Mouse (Mus musculus) gastrocnemius, postnatal 25 days (tissue): ENCODE measurements around the gene Tmco5. TPM values are rescaled to one million over a fixed set of nuclear protein-coding genes. Genes with fewer than 3 reads are reported as not detected.

ENCODE experiments used
- DNase-seq: peaks from one replicate; pipeline ENCODE4 v3.0.0; 2022
- long read RNA-seq, 2 experiments: library from polyadenylated mRNA; stranded (forward); transcript quantifications; one replicate each; pipeline ENCODE4 v2.0.0; 2021
- total RNA-seq, 2 experiments: library from RNA; stranded (reverse); gene quantifications; 1 replicate in 1 of 2; 2 replicates in 1 of 2; pipeline ENCODE4 v1.2.3; 2021

Gene Tmco5
- not detected for total RNA-seq
- long read RNA-seq, experiment 1: 0 reads
- long read RNA-seq, experiment 2: 0 reads

- no peak for DNase-seq
Observed at GRCm38 (mm10) chr2:116878391-116878790, at the start of gene Tmco5. Gene Tmco5 (plus strand): TSS chr2:116878691.

- DNase-seq: no peak
Observed at GRCm38 (mm10) chr2:116831863-116832262, 46.6 kb upstream of the Tmco5 start.

- no peak for DNase-seq
Observed at GRCm38 (mm10) chr2:116837829-116838228, 40.7 kb upstream of the Tmco5 start.

DNA sequence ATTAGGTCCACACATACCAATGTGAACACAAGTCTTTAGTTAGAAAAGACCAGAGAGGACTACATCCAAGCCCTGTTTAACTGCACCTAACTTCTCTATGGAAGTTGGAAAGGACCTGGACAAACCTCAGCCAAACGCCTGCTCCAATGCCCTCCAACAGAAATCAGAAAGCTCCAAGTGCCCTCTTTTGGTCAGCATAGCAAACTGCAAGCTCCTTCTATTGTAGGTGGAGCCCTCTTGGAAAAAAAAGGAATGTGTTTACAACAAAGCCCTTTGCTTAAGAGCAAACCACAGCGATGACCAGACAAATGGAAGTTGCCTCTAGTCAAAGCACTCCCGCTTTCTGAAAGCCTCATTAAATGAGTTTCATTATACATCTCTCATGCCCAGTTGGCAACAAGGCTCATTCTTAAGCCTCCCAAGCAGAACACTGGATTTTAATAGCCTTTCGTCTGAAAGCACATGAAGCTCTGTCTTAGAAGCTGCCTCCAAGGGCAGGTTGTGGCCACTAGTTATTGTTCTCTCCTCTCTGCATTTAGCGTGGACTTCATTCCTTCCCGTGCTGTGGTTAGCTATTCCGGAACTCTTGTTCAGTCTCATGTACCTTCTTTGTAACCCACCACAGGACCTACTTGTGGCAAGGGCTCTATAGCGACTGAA is 39.8 kb upstream of the Tmco5 start:
- DNase-seq: no peak

DNA sequence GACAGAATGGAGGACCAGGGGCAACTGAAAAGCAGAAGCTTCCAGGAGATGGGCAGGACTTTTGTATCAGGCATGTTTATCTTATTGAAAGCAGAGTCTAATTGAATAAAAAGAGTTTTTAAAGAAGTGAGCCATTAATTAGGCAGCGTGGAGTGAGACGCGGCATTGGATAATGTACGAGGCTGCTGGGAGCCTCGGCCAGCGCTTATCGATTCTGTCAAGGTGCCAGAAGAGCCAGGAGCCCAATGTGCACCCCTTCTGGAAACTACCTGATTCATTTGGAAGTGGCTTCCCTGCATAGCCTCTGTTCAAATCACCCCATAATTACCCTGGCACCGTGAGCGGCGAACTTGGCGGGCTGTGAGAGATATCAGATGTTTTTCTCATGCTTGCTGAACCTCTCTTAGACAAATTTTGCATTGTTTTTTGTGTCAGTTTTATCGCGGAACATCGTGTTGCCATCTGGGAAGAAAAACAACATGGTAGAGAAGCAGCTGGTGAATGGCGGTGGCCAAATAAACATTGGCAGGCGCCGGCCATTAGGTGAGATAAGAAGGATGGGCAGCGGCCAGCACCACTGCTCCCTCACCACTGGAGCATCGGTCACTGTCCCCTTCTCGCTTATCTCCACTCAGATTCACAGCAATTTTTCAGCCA is 28.4 kb upstream of the Tmco5 start:
- no peak for DNase-seq

GRCm38 (mm10) chr2:116851356-116851755 is 27.1 kb upstream of the Tmco5 start:
- no peak for DNase-seq

DNA sequence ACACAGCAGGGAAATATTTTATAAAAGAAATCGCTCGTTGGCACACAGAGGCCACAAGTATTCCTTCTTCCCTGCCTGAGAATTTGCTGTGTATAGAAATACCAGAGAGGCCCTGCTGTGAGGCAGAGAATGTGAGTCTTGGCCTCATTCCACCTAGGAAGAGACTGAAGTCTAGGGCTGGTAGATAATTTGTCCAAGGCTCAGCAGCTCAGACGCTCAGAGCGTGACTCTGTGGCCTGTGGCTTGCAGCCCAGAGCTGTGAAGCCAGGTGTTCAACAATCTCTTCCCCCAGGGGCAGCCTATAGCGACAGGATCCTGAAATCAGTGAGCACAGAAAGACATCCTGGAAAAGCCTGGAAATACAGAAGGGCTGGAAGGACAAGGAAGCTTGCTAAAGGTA is 26.2 kb upstream of the Tmco5 start:
- DNase-seq: no peak

DNA sequence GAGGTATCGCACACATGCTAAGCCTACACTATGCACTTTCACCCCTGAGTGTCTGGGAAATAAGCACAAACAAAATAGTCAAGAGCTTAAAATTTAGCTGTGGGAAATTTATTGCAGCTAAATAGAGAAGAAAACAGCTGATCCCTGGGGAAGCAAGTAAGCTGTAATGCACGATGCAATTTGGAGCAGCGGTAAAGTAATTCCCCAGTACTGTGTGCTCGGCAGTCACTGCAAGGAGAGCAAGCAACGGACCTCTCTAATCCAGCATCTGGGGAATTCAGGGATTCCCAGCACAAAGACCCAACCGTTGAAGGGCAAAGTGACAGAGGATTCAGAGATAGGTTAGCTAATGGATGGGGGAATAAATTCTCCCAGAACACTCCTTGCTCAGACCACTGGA is 19.8 kb upstream of the Tmco5 start:
- no peak for DNase-seq

GRCm38 (mm10) chr2:116876955-116877615 is 1.4 kb upstream of the Tmco5 start:
- no peak for DNase-seq

DNA sequence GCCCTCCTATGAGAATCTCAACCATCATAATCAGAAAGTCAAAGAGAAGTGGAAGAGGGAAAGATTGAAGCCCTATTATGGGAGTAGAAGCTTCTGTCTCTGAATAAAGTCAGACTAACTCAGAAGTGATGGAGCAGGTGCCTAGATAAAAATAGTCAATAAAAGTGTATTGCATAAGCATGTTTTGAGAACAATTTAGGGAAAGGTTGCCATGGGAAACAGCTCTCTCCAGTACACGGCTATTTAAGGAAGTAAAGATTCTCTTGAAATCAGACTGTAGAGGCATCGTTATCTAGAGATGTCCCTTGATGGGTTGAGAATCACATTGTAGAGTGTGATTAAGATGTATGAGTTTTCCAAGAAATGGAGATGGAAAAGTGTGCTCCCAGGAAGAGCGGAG is 1.2 kb downstream of the Tmco5 start:
- DNase-seq: no peak

GRCm38 (mm10) chr2:116893316-116893987 is 15.0 kb downstream of the Tmco5 start:
- no peak for DNase-seq

DNA sequence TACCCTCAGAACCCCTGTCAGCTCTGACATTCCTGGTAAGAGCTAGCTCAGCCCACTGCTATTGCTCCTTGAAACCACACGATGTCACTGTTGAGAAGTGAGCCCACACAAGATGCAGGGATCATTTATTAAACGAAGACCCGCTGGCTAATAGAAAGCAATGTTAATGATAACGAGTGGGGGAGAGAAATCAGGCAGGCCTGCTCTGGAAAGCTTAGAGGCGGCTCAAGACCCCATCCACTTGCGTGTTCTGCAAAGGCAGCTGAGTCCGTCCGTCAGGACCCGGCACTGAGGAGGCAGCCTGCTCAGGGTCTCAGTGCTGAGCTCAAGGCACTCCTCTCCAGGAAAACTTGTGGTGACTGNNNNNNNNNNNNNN is 15.5 kb downstream of the Tmco5 start:
- DNase-seq: no peak

DNA sequence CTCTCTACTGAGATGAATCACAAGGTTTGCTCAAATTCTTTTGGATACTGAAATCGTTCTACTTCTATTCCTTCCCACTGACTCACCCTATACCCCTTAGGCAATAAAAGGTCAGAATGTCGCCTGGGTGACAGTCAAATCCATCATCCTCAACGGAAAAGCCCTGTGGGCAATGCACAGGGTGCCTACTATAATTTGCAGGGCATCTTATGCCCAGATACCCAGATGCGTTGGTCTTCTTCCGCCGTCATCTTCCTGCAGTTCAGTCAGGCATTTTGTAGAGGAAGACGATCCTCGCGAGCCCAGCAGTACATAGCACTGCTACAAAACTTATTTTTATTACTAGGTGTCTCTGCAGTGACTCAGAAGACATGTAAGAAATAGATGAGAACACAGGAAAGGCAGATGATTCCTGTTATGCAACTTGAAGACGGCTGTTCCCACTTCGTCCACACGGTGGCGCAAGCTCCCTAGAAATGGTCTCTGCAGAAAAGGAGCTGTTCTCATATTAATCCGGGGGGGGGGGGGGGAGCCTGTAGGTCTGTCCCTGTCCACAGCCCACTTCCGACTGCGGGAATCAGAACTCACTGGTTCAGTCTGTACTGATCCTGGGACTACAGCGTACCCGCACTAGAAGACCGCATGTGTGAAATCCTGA is 21.3 kb downstream of the Tmco5 start:
- DNase-seq: peak; percentile 75

- DNase-seq: no peak
Observed at GRCm38 (mm10) chr2:116900273-116900843, 21.9 kb downstream of the Tmco5 start.

GRCm38 (mm10) chr2:116908268-116908667 is 29.8 kb downstream of the Tmco5 start:
- no peak for DNase-seq

DNA sequence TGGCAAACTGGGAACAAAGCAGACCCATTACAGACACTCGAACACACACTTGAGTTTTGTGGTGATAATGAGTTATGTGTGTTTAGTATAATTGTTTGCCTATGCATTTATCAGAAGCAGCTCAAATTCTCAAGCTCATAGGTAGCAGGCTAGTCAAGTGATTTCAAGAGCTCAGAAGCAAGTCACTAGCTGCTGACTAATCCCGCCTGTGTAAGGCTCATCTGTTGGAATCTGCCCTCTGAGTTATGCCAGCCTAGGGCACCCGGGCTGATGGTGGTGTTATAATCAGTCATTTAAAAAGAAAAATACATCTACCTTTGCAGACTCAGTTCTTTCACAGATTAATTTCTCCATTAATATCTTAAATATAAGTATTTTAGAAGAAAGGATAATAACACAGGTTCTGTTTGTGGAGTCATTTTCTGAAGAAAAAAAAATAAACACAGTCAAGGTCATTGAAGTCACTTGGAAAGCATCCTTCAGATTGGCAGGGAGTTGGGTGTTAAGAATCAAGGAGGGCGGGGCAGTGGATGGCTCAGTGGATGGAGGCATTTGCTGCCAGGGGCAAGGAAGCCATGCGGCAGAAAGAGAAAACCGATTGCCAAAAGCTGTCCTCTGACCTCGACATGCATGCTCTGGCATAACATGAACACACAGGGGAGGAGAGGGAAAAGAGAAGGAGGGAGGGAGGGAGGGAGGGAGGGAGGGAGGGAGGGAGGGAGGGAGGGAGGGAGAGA is 34.0 kb downstream of the Tmco5 start:
- DNase-seq: no peak

DNA sequence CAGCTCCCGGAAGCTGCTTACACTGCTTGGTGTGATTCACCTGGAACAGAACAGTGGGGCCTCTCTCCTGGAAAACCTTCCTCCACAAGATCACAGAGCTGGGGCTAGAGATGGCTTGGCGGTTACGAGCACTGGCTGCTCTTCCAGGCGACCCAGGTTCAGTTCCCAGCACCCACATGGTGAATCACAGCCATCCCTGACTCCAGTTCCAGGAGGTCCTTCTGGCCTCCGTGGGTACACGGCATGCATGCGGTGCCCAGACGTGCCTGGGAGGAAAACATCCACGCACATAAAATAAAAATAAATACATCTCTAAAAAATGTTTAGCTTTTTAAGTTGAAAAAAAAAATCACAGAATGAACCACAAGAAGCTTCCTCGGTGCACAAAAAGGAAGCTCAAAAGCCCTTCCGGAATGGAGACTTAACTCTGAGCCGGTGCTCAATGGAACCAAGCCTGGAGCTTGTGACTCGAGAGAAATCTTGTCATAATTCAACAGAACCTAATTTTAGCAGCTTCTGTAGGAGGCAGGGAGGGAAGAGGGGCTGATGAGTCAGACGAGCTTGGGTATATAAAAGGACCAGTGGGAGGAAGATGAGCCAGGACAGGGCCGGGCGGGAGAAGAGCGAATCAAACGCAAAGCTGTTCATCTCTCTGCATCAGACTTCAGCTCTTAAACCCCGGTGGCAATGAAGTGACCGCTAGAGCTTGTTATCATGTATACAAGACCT is 35.4 kb downstream of the Tmco5 start:
- peak; percentile 10 for DNase-seq

DNA sequence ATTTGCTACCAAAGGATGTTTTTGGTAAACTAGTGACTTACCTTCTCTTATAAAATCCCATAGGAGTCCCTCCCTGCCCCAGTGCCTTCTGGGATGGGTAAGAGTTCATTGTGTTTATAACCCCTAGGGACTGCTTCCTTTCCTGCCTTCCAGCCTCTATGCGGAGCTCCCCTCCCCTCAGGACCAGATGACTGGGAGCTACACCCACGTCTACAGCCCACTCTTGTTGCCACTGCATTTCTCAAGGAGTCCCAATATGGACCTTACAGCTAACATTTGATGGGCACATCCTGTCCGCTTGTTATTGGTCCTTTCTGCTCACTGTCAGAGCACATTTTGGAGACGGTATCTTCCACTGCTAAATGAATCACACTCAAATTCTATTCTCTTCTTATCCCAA is 36.1 kb downstream of the Tmco5 start:
- DNase-seq: no peak

DNA sequence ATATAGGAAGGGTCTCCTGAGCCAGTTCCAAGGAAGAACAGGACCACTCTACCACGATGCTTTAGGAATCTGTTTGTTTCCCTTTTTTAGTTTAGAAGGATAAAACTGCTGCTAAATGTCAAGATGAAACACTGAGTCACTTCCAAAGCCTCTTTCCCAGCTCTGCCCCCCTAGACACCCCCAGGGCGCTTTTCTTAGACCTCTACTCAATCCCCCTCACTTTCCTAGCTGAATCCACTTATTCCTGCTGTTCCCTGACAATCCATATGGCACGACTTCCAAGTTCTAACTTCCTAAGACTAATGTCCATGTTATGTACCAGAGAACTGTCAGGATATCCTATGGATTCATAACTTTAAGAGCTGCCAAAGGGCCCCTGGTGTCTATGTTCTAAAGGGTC is 40.1 kb downstream of the Tmco5 start:
- no peak for DNase-seq
